Mouse (Mus musculus): ENCODE measurements at regions not wholly inside any gene's neighbourhood (a gene's known extent, or its start where the extent isn't known, plus 50 kb on each side); places are given as distances from the start of the nearest gene placed in this dataset.

DNA sequence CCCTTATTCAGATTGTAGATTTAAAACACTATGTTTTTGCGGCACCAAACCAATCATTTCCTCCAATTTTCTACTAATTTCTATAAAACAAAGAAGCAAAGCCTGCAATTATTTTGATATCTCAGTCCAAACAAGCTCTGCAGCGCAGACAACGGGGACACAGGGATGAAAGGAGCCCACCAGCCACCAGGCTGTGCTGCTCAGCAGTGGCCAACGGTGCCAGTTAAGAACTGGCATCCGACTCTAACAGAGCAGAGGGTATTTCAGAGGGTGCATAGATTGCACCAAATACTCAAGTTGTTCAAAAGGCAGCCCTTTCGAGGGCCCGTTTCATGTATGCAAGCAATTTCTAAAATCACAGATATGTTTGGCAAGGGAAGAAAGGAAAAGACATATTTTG is 278.5 kb upstream of the Sash1 start:
- peak; percentile 68 for DNase-seq (ENCODE audit: low read depth)
- TF ChIP-seq CTCF (IDR thresholded peaks at IDR 0.05; ENCODE audit: borderline replicate concordance, extremely low read depth, insufficient read depth, insufficient read length) (0 out of 2 replicates have a peak, but pooled peaks have one; percentile 35), POLR2A (IDR thresholded peaks at IDR 0.05; ENCODE audit: borderline replicate concordance, extremely low read depth, insufficient read depth, insufficient read length, poor library complexity, severe bottlenecking) (no peak)

DNA sequence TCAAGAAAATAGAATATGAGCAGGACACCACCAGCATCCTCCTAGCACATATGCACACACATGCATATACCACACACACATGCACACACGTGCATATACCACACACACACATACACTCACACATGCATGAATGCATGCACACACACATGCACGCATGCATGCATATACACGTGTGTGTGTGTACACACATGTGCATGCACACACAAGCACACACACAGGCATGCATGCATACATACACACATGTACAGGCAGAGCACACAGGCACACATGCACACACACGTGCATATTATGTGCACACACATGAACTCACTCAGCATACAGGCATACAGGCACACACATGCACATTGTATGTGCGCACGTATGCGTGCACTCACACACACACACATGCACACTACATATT is 275.7 kb upstream of the Sash1 start:
- TF ChIP-seq CTCF (IDR thresholded peaks at IDR 0.05; ENCODE audit: borderline replicate concordance, extremely low read depth, insufficient read depth, insufficient read length) (no peak), POLR2A (IDR thresholded peaks at IDR 0.05; ENCODE audit: borderline replicate concordance, extremely low read depth, insufficient read depth, insufficient read length, poor library complexity, severe bottlenecking) (no peak)
- no peak for DNase-seq (ENCODE audit: low read depth)

DNA sequence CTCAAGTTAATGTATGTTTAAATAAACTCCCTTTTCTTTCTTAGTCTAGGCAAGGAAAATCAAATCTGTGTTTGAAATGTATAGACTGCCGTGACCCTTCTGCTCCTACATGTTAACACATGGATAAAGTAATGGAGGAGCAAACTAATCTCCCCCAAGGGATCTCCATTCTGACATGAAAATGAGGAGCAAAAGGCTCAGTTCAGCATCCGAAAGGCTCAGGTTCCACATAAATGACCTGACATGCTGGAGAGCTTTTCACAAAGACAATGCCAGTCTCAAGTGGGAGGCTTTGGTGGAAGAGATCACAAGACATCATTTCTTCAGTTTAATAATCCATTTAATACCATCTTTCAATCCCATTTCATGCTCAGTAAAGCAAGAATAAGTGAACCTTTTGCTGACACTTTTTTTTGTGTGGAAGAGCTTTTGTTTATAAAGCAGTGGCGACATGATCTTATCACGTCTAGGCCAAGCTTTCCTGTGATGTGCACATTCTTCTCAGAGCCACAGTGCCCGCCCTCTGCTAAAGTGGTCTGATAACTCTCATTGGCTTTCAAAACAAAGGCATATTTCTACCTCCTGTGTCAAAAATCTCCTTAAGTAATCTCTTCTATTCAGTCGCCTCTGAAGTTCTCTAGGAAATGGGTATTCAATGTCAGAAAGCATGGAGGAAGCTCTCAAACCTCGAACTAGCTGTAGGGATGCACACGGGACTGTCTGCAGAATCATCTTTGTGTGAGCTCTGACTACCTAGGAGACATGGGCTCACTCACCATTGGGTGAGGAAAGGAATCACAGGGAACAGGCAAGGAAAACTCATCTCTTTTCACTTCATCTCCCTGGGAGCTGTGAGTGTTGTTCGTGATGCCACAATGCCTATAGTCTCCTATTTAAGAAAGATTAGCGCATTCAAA is 271.7 kb upstream of the Sash1 start:
- TF ChIP-seq POLR2A (IDR thresholded peaks at IDR 0.05; ENCODE audit: borderline replicate concordance, extremely low read depth, insufficient read depth, insufficient read length, poor library complexity, severe bottlenecking) (no peak), CTCF (IDR thresholded peaks at IDR 0.05; ENCODE audit: borderline replicate concordance, extremely low read depth, insufficient read depth, insufficient read length) (no peak)

DNA sequence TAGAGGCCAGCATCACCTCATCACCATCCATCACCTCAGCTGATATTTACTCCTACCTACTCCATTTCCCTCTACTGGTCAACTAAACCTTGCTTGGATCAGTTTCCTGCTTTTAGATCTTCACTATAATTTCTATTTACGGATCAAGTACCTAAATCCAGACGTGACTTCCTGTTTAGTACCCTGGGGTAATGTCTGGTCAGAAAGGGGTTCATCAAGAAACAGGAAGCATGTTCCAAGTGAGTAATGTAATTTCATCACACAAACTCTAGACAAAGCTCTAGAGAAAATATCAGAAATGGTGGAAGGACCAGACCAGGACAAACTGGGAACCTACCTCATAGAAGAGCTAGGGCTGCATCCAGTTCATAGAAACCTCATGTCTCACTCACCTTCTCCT is 250.2 kb upstream of the Sash1 start:
- no peak for DNase-seq (ENCODE audit: low read depth)
- TF ChIP-seq CTCF (IDR thresholded peaks at IDR 0.05; ENCODE audit: borderline replicate concordance, extremely low read depth, insufficient read depth, insufficient read length): no peak

More for the DNA sequence above, 271.7 kb upstream of the Sash1 start:
- DNase-seq (ENCODE audit: low read depth): peak; percentile 36

DNA sequence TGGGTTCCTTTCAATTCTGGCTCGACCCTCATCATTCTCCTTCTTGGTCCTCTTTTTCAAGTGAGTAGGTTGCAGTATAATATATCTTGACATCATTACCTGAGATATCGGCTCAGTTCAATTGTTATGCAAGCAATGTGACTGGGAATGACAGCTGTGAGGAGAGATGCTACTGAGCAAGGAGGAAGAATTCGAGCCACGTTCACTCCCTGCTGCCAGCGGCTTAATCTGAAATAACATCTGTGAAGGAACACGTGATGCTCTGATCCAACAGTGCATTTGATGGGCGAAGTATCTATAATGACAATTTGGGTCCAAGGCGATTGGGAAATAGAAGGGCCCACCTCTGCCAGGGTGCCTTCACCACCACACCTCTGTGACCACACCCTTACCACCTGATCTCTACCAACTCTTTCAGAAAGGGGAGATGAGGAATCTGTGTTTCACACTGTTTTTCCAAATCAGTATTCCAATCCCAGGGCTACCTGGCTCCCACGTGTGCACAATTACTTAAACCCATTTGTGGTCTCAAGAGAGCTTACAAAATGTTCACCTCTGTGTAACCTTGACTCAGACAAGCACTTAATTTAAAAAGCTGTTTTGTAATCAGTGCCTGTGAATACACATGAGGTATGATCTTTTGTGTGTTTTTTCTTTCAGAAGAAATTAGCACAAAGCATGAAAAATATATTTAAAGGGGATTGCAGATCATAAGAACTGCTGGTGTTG is 248.6 kb upstream of the Sash1 start:
- TF ChIP-seq CTCF (IDR thresholded peaks at IDR 0.05; ENCODE audit: borderline replicate concordance, extremely low read depth, insufficient read depth, insufficient read length) (no peak), POLR2A (IDR thresholded peaks at IDR 0.05; ENCODE audit: borderline replicate concordance, extremely low read depth, insufficient read depth, insufficient read length, poor library complexity, severe bottlenecking) (no peak)
- DNase-seq (ENCODE audit: low read depth): peak; percentile 46

DNA sequence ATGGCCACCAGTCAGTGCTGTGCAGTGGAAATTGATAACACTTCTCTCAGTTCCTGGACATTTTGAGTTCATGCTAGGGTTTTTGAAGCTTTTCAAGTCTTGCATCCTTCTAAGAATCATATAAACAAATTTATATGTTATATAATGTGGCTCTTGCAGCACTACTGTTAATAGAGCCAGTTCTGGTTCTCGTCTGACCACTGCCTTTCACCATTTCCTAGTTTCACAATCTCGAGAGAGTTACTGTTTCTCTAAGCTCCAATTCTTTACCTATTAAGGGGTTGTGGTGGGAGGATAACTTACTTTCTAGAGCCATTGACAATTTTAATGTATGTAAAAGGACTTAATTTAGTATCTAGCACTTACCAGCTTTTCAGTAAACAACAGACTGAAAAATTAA is 244.2 kb upstream of the Sash1 start:
- no peak for TF ChIP-seq CTCF (IDR thresholded peaks at IDR 0.05; ENCODE audit: borderline replicate concordance, extremely low read depth, insufficient read depth, insufficient read length)
- TF ChIP-seq POLR2A (IDR thresholded peaks at IDR 0.05; ENCODE audit: borderline replicate concordance, extremely low read depth, insufficient read depth, insufficient read length, poor library complexity, severe bottlenecking): no peak
- no peak for DNase-seq (ENCODE audit: low read depth)

DNA sequence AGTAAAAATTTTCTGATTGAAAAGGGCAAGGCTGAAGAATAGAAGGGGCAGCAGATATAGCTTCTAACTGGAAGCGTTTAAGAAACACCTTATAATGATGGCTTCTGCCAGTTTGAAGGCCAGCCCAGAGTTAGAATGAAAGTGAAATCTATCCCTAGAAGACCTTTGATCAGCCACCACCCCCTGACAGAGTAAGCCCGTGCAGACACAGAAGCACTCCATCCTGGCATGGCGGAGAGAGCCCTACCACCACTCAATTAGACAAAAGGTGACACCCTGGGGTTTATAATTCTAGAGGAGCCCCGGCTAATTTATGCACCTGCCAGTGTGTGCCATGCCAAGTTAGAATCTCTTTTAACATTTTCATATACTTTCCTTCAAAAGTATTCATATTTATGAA is 233.4 kb upstream of the Sash1 start:
- peak; percentile 65 for DNase-seq (ENCODE audit: low read depth)
- no peak for TF ChIP-seq CTCF (IDR thresholded peaks at IDR 0.05; ENCODE audit: borderline replicate concordance, extremely low read depth, insufficient read depth, insufficient read length)
- TF ChIP-seq POLR2A (IDR thresholded peaks at IDR 0.05; ENCODE audit: borderline replicate concordance, extremely low read depth, insufficient read depth, insufficient read length, poor library complexity, severe bottlenecking): no peak

DNA sequence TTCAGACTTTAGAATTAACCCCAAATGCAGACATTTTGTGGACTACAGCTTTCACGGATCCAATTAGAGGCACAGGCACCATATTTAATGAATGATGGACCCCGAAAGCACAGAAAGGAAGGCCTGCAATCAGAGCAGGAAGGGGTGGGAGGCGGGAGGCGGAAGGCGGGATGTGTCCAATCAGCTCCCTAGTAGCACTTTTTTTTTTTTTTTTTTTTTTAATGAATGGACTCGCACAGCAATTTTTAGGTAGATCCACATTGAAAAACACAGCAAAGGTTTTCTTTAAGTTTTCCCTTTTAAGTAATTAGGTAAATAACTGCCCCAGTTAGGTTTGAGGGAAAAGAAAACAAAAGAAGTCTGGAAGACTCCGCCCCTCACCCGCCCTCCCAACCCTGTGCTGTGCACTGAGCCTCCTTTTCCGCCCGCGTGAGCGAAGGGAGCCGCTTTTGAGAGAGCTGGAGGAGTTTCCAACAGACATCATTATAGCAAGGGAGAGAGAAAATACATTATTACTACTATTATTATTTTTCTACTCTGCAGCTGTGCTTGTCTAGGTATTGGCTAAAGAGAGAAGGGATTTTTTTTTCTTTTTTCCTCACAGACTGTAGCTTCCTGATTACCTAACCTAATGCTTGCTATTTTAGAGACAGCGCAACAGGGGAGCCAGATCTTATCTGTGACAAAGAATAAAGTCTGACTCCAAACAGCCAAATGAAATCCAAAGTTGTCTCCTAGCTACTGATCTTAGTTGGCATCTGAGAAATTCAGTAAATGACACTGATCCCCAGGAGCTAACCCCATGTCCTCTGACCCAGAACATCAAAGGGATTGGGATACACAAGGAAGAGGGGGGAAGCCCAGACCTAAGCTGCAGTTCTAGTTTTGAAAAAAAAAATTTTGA is 232.0 kb upstream of the Sash1 start:
- TF ChIP-seq CTCF (IDR thresholded peaks at IDR 0.05; ENCODE audit: borderline replicate concordance, extremely low read depth, insufficient read depth, insufficient read length) (no peak), POLR2A (IDR thresholded peaks at IDR 0.05; ENCODE audit: borderline replicate concordance, extremely low read depth, insufficient read depth, insufficient read length, poor library complexity, severe bottlenecking) (peak; percentile 20; the same call in 1 of the 2 replicates)
- peak; percentile 86 for DNase-seq (ENCODE audit: low read depth)

DNA sequence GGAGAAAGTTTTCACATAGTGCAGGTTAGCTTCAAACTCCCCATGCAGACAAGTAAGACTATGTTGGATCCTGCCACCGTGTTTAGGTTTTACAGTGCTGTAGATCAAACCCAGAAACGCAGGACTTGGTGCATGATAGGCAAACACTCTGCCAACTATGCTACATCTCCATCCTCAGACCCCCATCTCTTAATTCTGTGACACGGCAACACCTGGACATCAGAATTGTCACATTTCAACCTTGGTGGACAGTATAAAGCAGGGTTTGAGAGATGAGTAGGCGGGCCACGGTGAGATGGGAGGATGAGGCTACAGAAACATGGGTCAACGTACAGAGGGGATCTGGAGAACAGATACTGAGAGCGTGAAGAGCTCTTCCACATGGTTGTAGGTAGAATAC is 231.3 kb upstream of the Sash1 start:
- TF ChIP-seq CTCF (IDR thresholded peaks at IDR 0.05; ENCODE audit: borderline replicate concordance, extremely low read depth, insufficient read depth, insufficient read length) (no peak), POLR2A (IDR thresholded peaks at IDR 0.05; ENCODE audit: borderline replicate concordance, extremely low read depth, insufficient read depth, insufficient read length, poor library complexity, severe bottlenecking) (no peak)

DNA sequence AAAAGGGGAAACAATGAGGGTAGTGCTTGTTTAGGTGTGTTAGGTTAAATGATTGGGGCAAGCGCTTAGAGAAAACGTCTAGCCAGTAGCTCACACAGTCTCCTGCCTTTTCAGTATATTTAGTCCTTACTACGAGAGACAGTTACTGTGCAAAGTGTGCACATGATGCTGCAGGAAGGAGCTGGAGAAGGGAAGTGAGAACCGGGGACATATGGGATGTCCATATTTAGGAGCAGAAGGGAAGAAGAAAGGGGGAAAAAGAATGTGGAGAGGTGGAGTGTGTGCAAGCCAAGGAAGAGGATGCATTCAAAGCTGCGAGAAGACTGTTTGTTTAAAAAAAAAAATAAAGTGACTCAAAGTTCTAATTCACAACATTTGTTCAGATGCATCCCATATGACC is 227.8 kb upstream of the Sash1 start:
- TF ChIP-seq POLR2A (IDR thresholded peaks at IDR 0.05; ENCODE audit: borderline replicate concordance, extremely low read depth, insufficient read depth, insufficient read length, poor library complexity, severe bottlenecking): no peak
- no peak for TF ChIP-seq CTCF (IDR thresholded peaks at IDR 0.05; ENCODE audit: borderline replicate concordance, extremely low read depth, insufficient read depth, insufficient read length)
- DNase-seq (ENCODE audit: low read depth): no peak

More for the DNA sequence above, 231.3 kb upstream of the Sash1 start:
- peak; percentile 5 for DNase-seq (ENCODE audit: low read depth)

DNA sequence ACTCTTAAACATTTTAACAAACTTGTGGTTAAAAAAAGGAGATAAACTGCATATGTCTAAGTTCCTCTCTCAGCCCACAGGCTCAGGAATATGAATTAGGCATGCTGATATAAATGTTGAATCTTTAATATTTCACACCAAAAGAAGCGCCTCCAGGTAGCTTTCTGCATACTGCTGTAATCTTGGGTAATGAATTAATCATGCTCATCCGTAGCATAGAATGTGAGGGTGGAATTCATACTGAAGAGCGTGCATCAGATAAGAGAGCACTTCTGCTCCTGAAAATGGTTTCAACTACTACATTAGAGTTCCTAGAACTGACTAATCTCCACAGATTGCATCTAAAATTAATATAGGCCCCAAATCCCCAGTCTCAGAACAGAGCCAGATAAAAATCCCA is 225.2 kb upstream of the Sash1 start:
- TF ChIP-seq POLR2A (IDR thresholded peaks at IDR 0.05; ENCODE audit: borderline replicate concordance, extremely low read depth, insufficient read depth, insufficient read length, poor library complexity, severe bottlenecking) (no peak), CTCF (IDR thresholded peaks at IDR 0.05; ENCODE audit: borderline replicate concordance, extremely low read depth, insufficient read depth, insufficient read length) (no peak)
- peak; percentile 54 for DNase-seq (ENCODE audit: low read depth)

Measured in brain, embryonic 14.5 days (tissue).